Mouse (Mus musculus) bone marrow, adult 2 months (tissue): Measurements from ENCODE around the gene Myo18a. TPM values are rescaled to one million over a fixed set of nuclear protein-coding genes. Genes with fewer than 3 reads are reported as not detected.

Source experiments
- H3K27ac ChIP-seq: fragments of 200-500 bp; 2 replicates; pipeline ENCODE4 v1.5.1; 2012; ENCODE audit warnings: low read depth, mild to moderate bottlenecking, control low read depth, inconsistent platforms, low read length; ENCODE audit not compliant: control insufficient read depth, poor library complexity, insufficient read depth
- H3K4me1 ChIP-seq: fragments of 200-500 bp; 2 replicates; pipeline ENCODE4 v1.6.1; 2011; ENCODE audit warnings: low read length; ENCODE audit not compliant: control insufficient read depth, insufficient read depth
- H3K4me3 ChIP-seq: fragments of 200-500 bp; replicated peaks from 2 replicates; pipeline ENCODE3; 2011; ENCODE audit warnings: mild to moderate bottlenecking, low read depth, low read length, control low read depth; ENCODE audit not compliant: control insufficient read depth
- CTCF ChIP-seq: fragments of 200-500 bp; IDR thresholded peaks from 2 replicates; pipeline ENCODE4 v1.5.1; 2011; ENCODE audit warnings: low read length, control low read depth; ENCODE audit not compliant: control insufficient read depth, insufficient read depth
- POLR2A ChIP-seq: fragments of 200-500 bp; IDR thresholded peaks from 2 replicates; pipeline ENCODE4 v1.6.1; 2011; ENCODE audit warnings: low read depth, mild to moderate bottlenecking, control low read depth, low read length, borderline replicate concordance; ENCODE audit not compliant: control insufficient read depth
- WGBS: fragments of 180-500 bp; shearing (Covaris S2); methylation state at CpG from one replicate; pipeline ENCODE4 v1.1.7; 2018; 5-methylcytosine and 5-hydroxymethylcytosine counted together
- polyA plus RNA-seq: library from polyadenylated mRNA; stranded (reverse); fragments of >200 nt; gene quantifications from 2 replicates; pipeline ENCODE4 v1.2.4, GENCODE M21; 2011; ENCODE audit warnings: low replicate concordance; ENCODE audit not compliant: missing spikeins, insufficient read depth, insufficient read length

The Myo18a gene
- polyA plus RNA-seq, 1 experiment, result 74.6 TPM

GRCm38 (mm10) chr11:77900696-77901095, 137.7 kb downstream of the Myo18a start:
- TF ChIP-seq CTCF, result no peak
- TF ChIP-seq POLR2A, result no peak
- 74% methylated on average over 4 of the region's 4 CpGs for WGBS
- Histone ChIP-seq H3K4me1 (no peaks in the 10 kb centered on the region; the same call in 1 of the 2 replicates), H3K4me3 (no peak overlapping the region), H3K27ac (no peak overlapping the region)

- 70% methylated on average over 5 of the region's 5 CpGs for WGBS
- Histone ChIP-seq H3K27ac (no peak overlapping the region), H3K4me1 (no peaks in the 10 kb centered on the region; the same call in 1 of the 2 replicates), H3K4me3 (no peak overlapping the region)
- TF ChIP-seq POLR2A (no peak), CTCF (no peak)
These were observed 138.3 kb downstream of the Myo18a start for GRCm38 (mm10) chr11:77901366-77901765.

GRCm38 (mm10) chr11:77901775-77902355, 138.8 kb downstream of the Myo18a start:
- Histone ChIP-seq H3K4me3 (no peak overlapping the region), H3K27ac (no peak overlapping the region), H3K4me1 (no peaks in the 10 kb centered on the region; the same call in 1 of the 2 replicates)
- TF ChIP-seq POLR2A, result no peak
- no peak for TF ChIP-seq CTCF
- WGBS, result 43% methylated on average over 8 of the region's 8 CpGs

- no peak for TF ChIP-seq POLR2A
- 47% methylated on average over 3 of the region's 3 CpGs for WGBS
- H3K4me1 ChIP-seq, result no peaks in the 10 kb centered on the region
- H3K4me3 ChIP-seq, result no peak overlapping the region
- no peak overlapping the region for H3K27ac ChIP-seq
These were observed 140.7 kb downstream of the Myo18a start for GRCm38 (mm10) chr11:77903761-77904160.

GRCm38 (mm10) chr11:77904707-77905106, 141.7 kb downstream of the Myo18a start:
- no peak overlapping the region for H3K4me3 ChIP-seq
- H3K4me1 ChIP-seq, result no peaks in the 10 kb centered on the region
- H3K27ac ChIP-seq, result no peak overlapping the region
- 64% methylated on average over 1 of the region's 1 CpGs for WGBS
- TF ChIP-seq CTCF (no peak), POLR2A (no peak)

- no peak for TF ChIP-seq POLR2A
- TF ChIP-seq CTCF, result no peak
- H3K27ac ChIP-seq, result no peak overlapping the region
- WGBS, result 53% methylated on average over 19 of the region's 19 CpGs
- H3K4me1 ChIP-seq, result no peaks in the 10 kb centered on the region
- H3K4me3 ChIP-seq, result no peak overlapping the region
These were observed 143.1 kb downstream of the Myo18a start for GRCm38 (mm10) chr11:77906097-77906687.

GRCm38 (mm10) chr11:77906747-77907174, 143.7 kb downstream of the Myo18a start:
- no peaks in the 10 kb centered on the region for H3K4me1 ChIP-seq
- H3K4me3 ChIP-seq, result no peak overlapping the region
- H3K27ac ChIP-seq, result no peak overlapping the region
- 34% methylated on average over 9 of the region's 9 CpGs for WGBS
- TF ChIP-seq CTCF (no peak), POLR2A (no peak)

GRCm38 (mm10) chr11:77908468-77908867, 145.4 kb downstream of the Myo18a start:
- H3K4me1 ChIP-seq, result no peaks in the 10 kb centered on the region
- WGBS, result 60% methylated on average over 4 of the region's 4 CpGs
- H3K27ac ChIP-seq, result no peak overlapping the region
- TF ChIP-seq CTCF, result no peak
- TF ChIP-seq POLR2A, result no peak
- H3K4me3 ChIP-seq, result no peak overlapping the region

GRCm38 (mm10) chr11:77909376-77909775, 146.3 kb downstream of the Myo18a start:
- no peaks in the 10 kb centered on the region for H3K4me1 ChIP-seq
- no peak overlapping the region for H3K27ac ChIP-seq
- 44% methylated on average over 5 of the region's 5 CpGs for WGBS
- TF ChIP-seq POLR2A (no peak), CTCF (no peak)
- H3K4me3 ChIP-seq, result no peak overlapping the region
